8 mouse cellular contexts compared by ENCODE assay signal in genomic region chr11:98754621-98755181, GRCm38 (mm10). TPM values are rescaled to one million over a fixed set of nuclear protein-coding genes. Genes with fewer than 3 reads are reported as not detected.
DNase-seq lines count a peak whose midpoint lies in the region; ATAC-seq and TF ChIP-seq lines count a peak whose summit lies in the region.

No protein-coding gene starts in this region.

- no peak overlapping the region for H3K4me2 ChIP-seq in embryonic facial prominence, embryonic 13.5 days
- peak overlapping the region; percentile 22; the same call in 1 of the 2 replicates for H3K4me2 ChIP-seq in heart, embryonic 16.5 days (ENCODE audit: low read depth, low read length)

- H3K9ac ChIP-seq in ES-Bruce4 (ENCODE audit: low read depth, poor library complexity, severe bottlenecking), result 0 out of 2 replicates have a peak overlapping the region, but pooled peaks have one; percentile 7
- no peak overlapping the region for H3K9ac ChIP-seq in embryonic facial prominence, embryonic 13.5 days
- peak overlapping the region; percentile 53 for H3K9ac ChIP-seq in heart, embryonic 16.5 days (ENCODE audit: low read length)

- WGBS in embryonic facial prominence, embryonic 13.5 days, result 23% methylated on average over 7 of the region's 7 CpGs
- 16% methylated on average over 7 of the region's 7 CpGs for WGBS in heart, embryonic 16.5 days

- ATAC-seq in embryonic facial prominence, embryonic 13.5 days (ENCODE audit: insufficient number of reproducible peaks, insufficient read depth, low FRiP score, low TSS enrichment, low read depth), result no peak
- ATAC-seq in heart, embryonic 16.5 days (replicated peaks; ENCODE audit: extremely low read depth, insufficient read depth, low FRiP score), result peak; percentile 17

- TF ChIP-seq EP300 in ES-Bruce4 (IDR thresholded peaks at IDR 0.05; ENCODE audit: insufficient read depth, low read depth, low read length), result 0 out of 2 replicates have a peak, but pooled peaks have one; percentile 4

- H3K27ac ChIP-seq in ES-Bruce4 (ENCODE audit: insufficient read depth, low read length), result peak overlapping the region; percentile 1; the same call in 1 of the 2 replicates
- 0 out of 2 replicates have a peak overlapping the region, but pooled peaks have one; percentile 29 for H3K27ac ChIP-seq in embryonic facial prominence, embryonic 13.5 days
- peak overlapping the region; percentile 95 for H3K27ac ChIP-seq in heart, embryonic 16.5 days (ENCODE audit: low read length)

- H3K9me3 ChIP-seq in ES-Bruce4 (replicated peaks; ENCODE audit: control insufficient read depth, insufficient read depth, low read length, poor library complexity, severe bottlenecking), result no peaks in the 10 kb centered on the region
- no peaks in the 10 kb centered on the region for H3K9me3 ChIP-seq in embryonic facial prominence, embryonic 13.5 days
- no peaks in the 10 kb centered on the region for H3K9me3 ChIP-seq in heart, embryonic 16.5 days (replicated peaks; ENCODE audit: control insufficient read depth, low read length)

- no peak overlapping the region for H3K4me3 ChIP-seq in ES-Bruce4 (ENCODE audit: low read depth, low read length)
- no peak overlapping the region for H3K4me3 ChIP-seq in embryonic facial prominence, embryonic 13.5 days
- H3K4me3 ChIP-seq in heart, embryonic 16.5 days (ENCODE audit: low read length), result no peak overlapping the region

- H3K36me3 ChIP-seq in ES-Bruce4 (ENCODE audit: control insufficient read depth, insufficient read depth, low read length, poor library complexity, severe bottlenecking), result no peaks in the 10 kb centered on the region
- peaks cover 51% of the 10 kb centered on the region for H3K36me3 ChIP-seq in embryonic facial prominence, embryonic 13.5 days
- peaks cover 32% of the 10 kb centered on the region for H3K36me3 ChIP-seq in heart, embryonic 16.5 days (ENCODE audit: control insufficient read depth, insufficient read depth)

- H3K27me3 ChIP-seq in ES-Bruce4 (ENCODE audit: control insufficient read depth, insufficient read depth, low read length, poor library complexity, severe bottlenecking), result no peaks in the 10 kb centered on the region
- H3K27me3 ChIP-seq in embryonic facial prominence, embryonic 13.5 days, result no peaks in the 10 kb centered on the region
- H3K27me3 ChIP-seq in heart, embryonic 16.5 days (ENCODE audit: control insufficient read depth, insufficient read depth, low read length), result no peaks in the 10 kb centered on the region

- peak; percentile 90 for DNase-seq in adrenal gland, postnatal 10 days
- DNase-seq in kidney, postnatal 10 days, result peak; percentile 86
- peak; percentile 91 for DNase-seq in lung, postnatal 10 days
- peak; percentile 89 for DNase-seq in retina, embryonic 14.5 days (ENCODE audit: low spot score)
- no peak for DNase-seq in frontal cortex, postnatal 10 days (ENCODE audit: low spot score in 2 of 2)

- H3K4me1 ChIP-seq in ES-Bruce4 (ENCODE audit: control insufficient read depth, insufficient read depth, low read length), result peaks cover 5% of the 10 kb centered on the region
- peaks cover 51% of the 10 kb centered on the region for H3K4me1 ChIP-seq in embryonic facial prominence, embryonic 13.5 days
- H3K4me1 ChIP-seq in heart, embryonic 16.5 days (ENCODE audit: control insufficient read depth, insufficient read depth, low read length), result peaks cover 67% of the 10 kb centered on the region

- no peak for TF ChIP-seq POLR2A in ES-Bruce4 (IDR thresholded peaks at IDR 0.05; ENCODE audit: insufficient read depth, low read length)

- TF ChIP-seq CTCF in ES-Bruce4 (IDR thresholded peaks at IDR 0.05; ENCODE audit: low read depth, low read length), result peak; percentile 91

RNA-seq across cellular contexts. Expression of gene Thra, which starts 14.3 kb away (rescaled TPM):
- 20.7 and 24.6 TPM in 2 replicates for polyA plus RNA-seq in ES-Bruce4 (2011; ENCODE audit: insufficient read depth, insufficient read length, low read depth, missing spikeins)
- 100 to 1,000 TPM; 135 to 184 TPM for total RNA-seq in adrenal gland, postnatal 10 days (2021)
- 46.5 and 47.3 TPM in 2 replicates for polyA plus RNA-seq in embryonic facial prominence, embryonic 13.5 days (2015; fragmentation: Nextera tagmentation; extraction: Ambion mirVana)
- 37.5 and 40.2 TPM in 2 replicates for polyA plus RNA-seq in heart, embryonic 16.5 days (2015; fragmentation: Nextera tagmentation; extraction: Ambion mirVana)

RNA-seq across cellular contexts. Expression of gene Nr1d1, which starts 20.4 kb away (rescaled TPM):
- 7.4 and 7.5 TPM in 2 replicates for polyA plus RNA-seq in ES-Bruce4 (2011; ENCODE audit: insufficient read depth, insufficient read length, low read depth, missing spikeins)
- total RNA-seq in adrenal gland, postnatal 10 days (2021), result 10 to 100 TPM; 15.1 to 59.6 TPM
- 1.4 and 1.5 TPM in 2 replicates for polyA plus RNA-seq in embryonic facial prominence, embryonic 13.5 days (2015; fragmentation: Nextera tagmentation; extraction: Ambion mirVana)
- 7.0 and 8.2 TPM in 2 replicates for polyA plus RNA-seq in heart, embryonic 16.5 days (2015; fragmentation: Nextera tagmentation; extraction: Ambion mirVana)

RNA-seq across cellular contexts. Expression of gene Med24, which starts 25.5 kb away (rescaled TPM):
- 83.5 and 85.8 TPM in 2 replicates for polyA plus RNA-seq in ES-Bruce4 (2011; ENCODE audit: insufficient read depth, insufficient read length, low read depth, missing spikeins)
- total RNA-seq in adrenal gland, postnatal 10 days (2021), result 10 to 100 TPM; 40.4 to 58.0 TPM
- 63.8 and 65.0 TPM in 2 replicates for polyA plus RNA-seq in embryonic facial prominence, embryonic 13.5 days (2015; fragmentation: Nextera tagmentation; extraction: Ambion mirVana)
- polyA plus RNA-seq in heart, embryonic 16.5 days (2015; fragmentation: Nextera tagmentation; extraction: Ambion mirVana), result 36.8 and 40.3 TPM in 2 replicates

RNA-seq across cellular contexts. Expression of gene Msl1, which starts 40.6 kb away (rescaled TPM):
- 68.7 and 69.1 TPM in 2 replicates for polyA plus RNA-seq in ES-Bruce4 (2011; ENCODE audit: insufficient read depth, insufficient read length, low read depth, missing spikeins)
- 10 to 100 TPM; 79.4 to 88.6 TPM for total RNA-seq in adrenal gland, postnatal 10 days (2021)
- 31.5 and 33.0 TPM in 2 replicates for polyA plus RNA-seq in embryonic facial prominence, embryonic 13.5 days (2015; fragmentation: Nextera tagmentation; extraction: Ambion mirVana)
- 15.2 and 15.5 TPM in 2 replicates for polyA plus RNA-seq in heart, embryonic 16.5 days (2015; fragmentation: Nextera tagmentation; extraction: Ambion mirVana)

RNA-seq across cellular contexts. Expression of gene Casc3, which starts 50.0 kb away (rescaled TPM):
- 55.0 and 57.7 TPM in 2 replicates for polyA plus RNA-seq in ES-Bruce4 (2011; ENCODE audit: insufficient read depth, insufficient read length, low read depth, missing spikeins)
- 10 to 100 TPM; 31.9 to 35.7 TPM for total RNA-seq in adrenal gland, postnatal 10 days (2021)
- polyA plus RNA-seq in embryonic facial prominence, embryonic 13.5 days (2015; fragmentation: Nextera tagmentation; extraction: Ambion mirVana), result 39.0 and 40.3 TPM in 2 replicates
- polyA plus RNA-seq in heart, embryonic 16.5 days (2015; fragmentation: Nextera tagmentation; extraction: Ambion mirVana), result 23.4 and 24.0 TPM in 2 replicates

Comparison
In these comparisons a context has a peak if more than half of its experiments do, and no peak if none do; other contexts are left out.
1. H3K27ac ChIP-seq: peak in every context shown above with its lines; median percentile 95 in heart, embryonic 16.5 days; 29 in embryonic facial prominence, embryonic 13.5 days; 1 in ES-Bruce4.
2. DNase-seq: peak in adrenal gland, postnatal 10 days (single experiment), kidney, postnatal 10 days (single experiment), lung, postnatal 10 days (single experiment) and retina, embryonic 14.5 days (single experiment); none in frontal cortex, postnatal 10 days (0 of 2).